Mouse (Mus musculus): ENCODE results near the gene Zkscan6. TPM values are rescaled to one million over a fixed set of nuclear protein-coding genes. Genes with fewer than 3 reads are reported as not detected.

Gene Zkscan6
- polyA plus RNA-seq, 1 experiment = 0.92 TPM

DNA sequence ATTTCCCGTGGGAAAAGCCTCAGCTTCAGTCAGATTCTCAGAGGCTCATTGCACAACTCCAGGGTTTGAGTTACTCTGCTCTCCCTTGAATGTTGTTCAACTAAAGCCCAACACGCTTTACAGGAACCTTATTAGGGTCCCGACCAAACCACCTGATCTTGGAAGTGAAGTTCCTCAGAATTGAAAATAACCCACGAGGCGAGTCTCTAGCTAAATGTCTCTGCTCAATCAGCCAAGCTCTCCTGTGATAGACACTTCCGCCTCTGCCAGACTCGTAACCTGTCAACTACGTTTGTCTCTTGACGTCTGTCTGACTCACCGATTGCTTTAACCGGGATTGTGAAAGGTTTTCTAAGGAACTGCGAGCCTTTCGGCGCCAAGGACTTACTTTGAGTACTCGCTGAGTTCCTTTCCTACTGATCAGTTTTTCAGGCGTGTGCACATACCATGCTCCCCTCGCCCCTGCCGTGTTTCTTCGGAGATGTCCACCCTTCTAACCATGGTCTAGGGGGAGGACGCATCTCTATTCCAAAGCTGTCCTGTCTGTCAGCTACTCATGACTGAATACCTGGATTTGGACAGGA is 562 bp upstream of the Zkscan6 start:
- Histone ChIP-seq H3K9me3 (no peaks in the 10 kb centered on the region), H3K27me3 (replicated peaks) (no peaks in the 10 kb centered on the region), H3K36me3 (replicated peaks; ENCODE audit: low read length) (no peaks in the 10 kb centered on the region), H3K4me1 (peaks cover 37% of the 10 kb centered on the region), H3K4me3 (replicated peaks) (peak overlapping the region; percentile 92)
- TF ChIP-seq FLI1 (IDR thresholded peaks at IDR 0.05; ENCODE audit: low read length) = no peak
- no peak for TF ChIP-seq GATA1 (IDR thresholded peaks at IDR 0.05; ENCODE audit: borderline replicate concordance, low read length)

DNA sequence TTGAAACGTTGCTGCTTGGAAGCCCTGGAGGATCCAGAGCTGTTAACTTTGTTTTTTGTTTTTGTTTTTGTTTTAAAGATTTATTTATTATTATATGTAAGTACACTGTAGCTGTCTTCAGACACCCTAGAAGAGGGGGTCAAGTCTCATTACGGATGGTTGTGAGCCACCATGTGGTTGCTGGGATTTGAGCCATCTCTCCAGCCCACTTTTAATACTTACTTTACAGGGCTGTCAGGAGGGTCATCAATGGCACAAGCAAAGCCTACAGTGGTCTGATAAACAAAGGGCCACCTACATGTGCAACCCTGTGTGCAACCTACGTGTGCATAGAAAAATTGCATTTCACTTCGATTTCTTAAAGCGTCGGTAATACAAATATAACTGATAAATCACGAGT is 626 bp downstream of the Zkscan6 start:
- peak overlapping the region; percentile 92 for H3K4me3 ChIP-seq (replicated peaks)
- no peaks in the 10 kb centered on the region for H3K36me3 ChIP-seq (replicated peaks; ENCODE audit: low read length)
- no peaks in the 10 kb centered on the region for H3K9me3 ChIP-seq
- H3K27me3 ChIP-seq (replicated peaks) = no peaks in the 10 kb centered on the region
- peaks cover 49% of the 10 kb centered on the region for H3K4me1 ChIP-seq
- TF ChIP-seq FLI1 (IDR thresholded peaks at IDR 0.05; ENCODE audit: low read length) (no peak), GATA1 (IDR thresholded peaks at IDR 0.05; ENCODE audit: borderline replicate concordance, low read length) (no peak)

DNA sequence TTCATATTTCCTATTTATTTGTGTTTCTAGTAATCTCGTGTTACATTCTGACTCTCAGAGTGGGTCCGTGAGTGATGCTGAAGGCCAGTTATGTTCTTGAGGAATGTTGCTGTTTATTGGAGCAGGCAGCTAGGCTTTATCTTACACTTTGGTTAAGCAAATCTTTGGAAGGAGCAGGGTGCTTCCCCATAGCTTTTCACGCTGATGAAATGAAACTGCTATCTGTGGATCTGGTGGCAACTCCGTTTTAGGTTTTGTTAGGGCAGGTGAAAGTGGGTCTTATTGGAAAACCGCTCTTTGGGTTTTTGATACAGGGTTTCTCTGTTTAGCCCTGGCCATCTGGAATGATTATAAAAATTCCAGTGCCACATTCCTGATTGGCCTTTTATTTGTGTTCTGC is 5.1 kb downstream of the Zkscan6 start:
- no peak for TF ChIP-seq GATA1 (IDR thresholded peaks at IDR 0.05; ENCODE audit: borderline replicate concordance, low read length)
- no peak for TF ChIP-seq FLI1 (IDR thresholded peaks at IDR 0.05; ENCODE audit: low read length)
- Histone ChIP-seq H3K4me3 (replicated peaks) (no peak overlapping the region), H3K9me3 (no peaks in the 10 kb centered on the region), H3K4me1 (peaks cover 45% of the 10 kb centered on the region), H3K36me3 (replicated peaks; ENCODE audit: low read length) (peaks cover 34% of the 10 kb centered on the region), H3K27me3 (replicated peaks) (no peaks in the 10 kb centered on the region)

DNA sequence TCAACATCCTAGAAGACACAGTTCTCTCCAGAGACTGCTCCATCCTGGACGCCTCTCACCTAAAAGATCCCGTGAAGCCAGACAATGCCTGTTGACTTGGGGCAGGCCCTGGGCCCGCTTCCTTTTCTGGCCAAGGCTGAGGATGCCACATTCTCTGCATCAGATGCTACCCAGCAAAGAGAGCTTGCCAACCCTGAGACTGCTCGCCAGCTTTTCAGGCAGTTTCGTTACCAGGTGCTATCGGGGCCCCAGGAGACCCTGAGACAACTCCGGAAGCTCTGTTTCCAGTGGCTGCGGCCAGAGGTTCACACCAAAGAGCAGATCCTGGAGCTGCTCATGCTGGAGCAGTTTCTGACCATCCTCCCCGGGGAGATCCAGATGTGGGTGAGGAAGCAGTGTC is 7.4 kb downstream of the Zkscan6 start:
- no peak for TF ChIP-seq GATA1 (IDR thresholded peaks at IDR 0.05; ENCODE audit: borderline replicate concordance, low read length)
- TF ChIP-seq FLI1 (IDR thresholded peaks at IDR 0.05; ENCODE audit: low read length) = no peak
- Histone ChIP-seq H3K9me3 (no peaks in the 10 kb centered on the region), H3K4me1 (peaks cover 36% of the 10 kb centered on the region), H3K4me3 (replicated peaks) (no peak overlapping the region), H3K36me3 (replicated peaks; ENCODE audit: low read length) (peaks cover 56% of the 10 kb centered on the region), H3K27me3 (replicated peaks) (no peaks in the 10 kb centered on the region)

- TF ChIP-seq FLI1 (IDR thresholded peaks at IDR 0.05; ENCODE audit: low read length) (no peak), GATA1 (IDR thresholded peaks at IDR 0.05; ENCODE audit: borderline replicate concordance, low read length) (no peak)
- H3K36me3 ChIP-seq (replicated peaks; ENCODE audit: low read length) = peaks cover 74% of the 10 kb centered on the region
These were observed 9.3 kb downstream of the Zkscan6 start for GRCm38 (mm10) chr11:65816237-65816636.

GRCm38 (mm10) chr11:65818193-65818592 is 11.2 kb downstream of the Zkscan6 start:
- Histone ChIP-seq H3K4me1 (peaks cover 12% of the 10 kb centered on the region), H3K9me3 (no peaks in the 10 kb centered on the region), H3K4me3 (replicated peaks) (peak overlapping the region; percentile 54), H3K36me3 (replicated peaks; ENCODE audit: low read length) (peaks cover 93% of the 10 kb centered on the region), H3K27me3 (replicated peaks) (no peaks in the 10 kb centered on the region)
- no peak for TF ChIP-seq GATA1 (IDR thresholded peaks at IDR 0.05; ENCODE audit: borderline replicate concordance, low read length)
- TF ChIP-seq FLI1 (IDR thresholded peaks at IDR 0.05; ENCODE audit: low read length) = no peak

More at GRCm38 (mm10) chr11:65816237-65816636, 9.3 kb downstream of the Zkscan6 start:
- H3K4me3 ChIP-seq (replicated peaks) = no peak overlapping the region
- H3K9me3 ChIP-seq = no peaks in the 10 kb centered on the region
- H3K27me3 ChIP-seq (replicated peaks) = no peaks in the 10 kb centered on the region
- H3K4me1 ChIP-seq = peaks cover 28% of the 10 kb centered on the region

GRCm38 (mm10) chr11:65820280-65820679 is 13.3 kb downstream of the Zkscan6 start:
- Histone ChIP-seq H3K9me3 (no peaks in the 10 kb centered on the region), H3K27me3 (replicated peaks) (no peaks in the 10 kb centered on the region), H3K36me3 (replicated peaks; ENCODE audit: low read length) (peaks cover 96% of the 10 kb centered on the region), H3K4me3 (replicated peaks) (no peak overlapping the region), H3K4me1 (peaks cover 12% of the 10 kb centered on the region)
- TF ChIP-seq FLI1 (IDR thresholded peaks at IDR 0.05; ENCODE audit: low read length) (no peak), GATA1 (IDR thresholded peaks at IDR 0.05; ENCODE audit: borderline replicate concordance, low read length) (no peak)

DNA sequence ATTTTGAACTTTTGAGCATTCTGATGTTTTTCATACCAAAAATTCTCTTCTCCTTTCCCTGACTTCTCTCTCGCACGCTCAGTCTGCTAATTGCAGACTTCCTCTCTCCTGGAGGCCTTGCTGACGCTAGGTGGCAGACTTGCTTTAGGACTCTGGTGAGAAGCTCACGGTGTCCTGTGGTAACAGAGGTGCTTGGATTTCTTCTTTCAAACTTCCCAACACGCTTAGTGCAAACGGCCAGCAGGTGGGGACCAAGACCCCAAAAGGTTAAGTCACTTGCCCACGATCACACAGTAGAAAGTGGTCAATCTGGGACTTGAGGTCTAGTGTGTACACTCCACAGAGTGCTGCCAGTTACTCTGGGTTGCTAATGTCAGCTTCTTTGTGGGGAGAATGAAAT is 13.9 kb downstream of the Zkscan6 start:
- Histone ChIP-seq H3K36me3 (replicated peaks; ENCODE audit: low read length) (peaks cover 95% of the 10 kb centered on the region), H3K9me3 (no peaks in the 10 kb centered on the region), H3K4me3 (replicated peaks) (no peak overlapping the region), H3K27me3 (replicated peaks) (no peaks in the 10 kb centered on the region), H3K4me1 (peaks cover 12% of the 10 kb centered on the region)
- TF ChIP-seq GATA1 (IDR thresholded peaks at IDR 0.05; ENCODE audit: borderline replicate concordance, low read length) = no peak
- no peak for TF ChIP-seq FLI1 (IDR thresholded peaks at IDR 0.05; ENCODE audit: low read length)

- Histone ChIP-seq H3K36me3 (replicated peaks; ENCODE audit: low read length) (peaks cover 96% of the 10 kb centered on the region), H3K4me1 (0 out of 2 replicates have a peak, but pooled peaks cover 3% of the 10 kb centered on the region), H3K27me3 (replicated peaks) (no peaks in the 10 kb centered on the region), H3K4me3 (replicated peaks) (no peak overlapping the region), H3K9me3 (no peaks in the 10 kb centered on the region)
- TF ChIP-seq FLI1 (IDR thresholded peaks at IDR 0.05; ENCODE audit: low read length) (no peak), GATA1 (IDR thresholded peaks at IDR 0.05; ENCODE audit: borderline replicate concordance, low read length) (no peak)
These were observed 17.6 kb downstream of the Zkscan6 start for GRCm38 (mm10) chr11:65824556-65824955.

DNA sequence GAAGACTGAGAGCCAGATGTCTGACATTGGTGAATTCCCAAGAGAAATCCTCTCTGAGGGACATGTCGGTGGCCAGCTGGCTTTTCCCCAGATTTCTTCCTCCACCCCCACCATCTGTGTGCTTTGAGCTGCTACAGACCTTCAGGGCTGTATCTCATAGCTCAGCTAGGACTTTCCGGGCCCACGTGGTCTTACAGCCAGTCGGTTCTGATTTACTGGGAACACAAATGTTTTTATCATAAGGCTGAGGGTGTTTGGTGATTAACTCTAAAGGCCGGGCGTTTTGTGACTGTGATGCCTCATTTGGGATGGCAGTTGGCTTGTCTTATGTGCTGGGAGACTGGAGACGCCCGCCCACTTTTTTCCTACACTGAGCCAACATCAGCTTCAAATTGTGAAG is 32.0 kb downstream of the Zkscan6 start:
- H3K36me3 ChIP-seq (replicated peaks; ENCODE audit: low read length) = peaks cover 11% of the 10 kb centered on the region
- no peak overlapping the region for H3K4me3 ChIP-seq (replicated peaks)
- no peak for TF ChIP-seq GATA1 (IDR thresholded peaks at IDR 0.05; ENCODE audit: borderline replicate concordance, low read length)
- TF ChIP-seq FLI1 (IDR thresholded peaks at IDR 0.05; ENCODE audit: low read length) = no peak
- no peaks in the 10 kb centered on the region for H3K27me3 ChIP-seq (replicated peaks)
- H3K4me1 ChIP-seq = 0 out of 2 replicates have a peak, but pooled peaks cover 4% of the 10 kb centered on the region
- H3K9me3 ChIP-seq = no peaks in the 10 kb centered on the region
